Mouse (Mus musculus) forebrain, embryonic 13.5 days (tissue): ENCODE results near the gene Trat1. TPM values are rescaled to one million over a fixed set of nuclear protein-coding genes. Genes with fewer than 3 reads are reported as not detected.

ENCODE experiments used
- ATAC-seq: fragments of 200-750 bp; cut with Nextera tagmentation; 2 replicates; pipeline ENCODE4 v1.8.0; 2017
- H3K27ac ChIP-seq: fragments of 300-500 bp; sonication (generic); 2 replicates; pipeline ENCODE4 v1.5.1; 2015; ENCODE audit warnings: inconsistent platforms, mild to moderate bottlenecking, moderate library complexity
- H3K27me3 ChIP-seq: fragments of 300-500 bp; sonication (generic); 2 replicates; pipeline ENCODE4 v1.6.1; 2015; ENCODE audit warnings: mild to moderate bottlenecking, inconsistent platforms
- H3K36me3 ChIP-seq: fragments of 300-500 bp; sonication (generic); 2 replicates; pipeline ENCODE4 v1.6.1; 2015; ENCODE audit warnings: mild to moderate bottlenecking, inconsistent platforms; ENCODE audit not compliant: poor library complexity, severe bottlenecking
- H3K4me1 ChIP-seq: fragments of 300-500 bp; sonication (generic); 2 replicates; pipeline ENCODE4 v1.6.1; 2015; ENCODE audit warnings: inconsistent platforms
- H3K4me2 ChIP-seq: fragments of 300-500 bp; sonication (generic); 2 replicates; pipeline ENCODE4 v1.6.1; 2015; ENCODE audit warnings: inconsistent platforms, mild to moderate bottlenecking, moderate library complexity
- H3K4me3 ChIP-seq: fragments of 300-500 bp; sonication (generic); 2 replicates; pipeline ENCODE4 v1.5.1; 2015; ENCODE audit warnings: mild to moderate bottlenecking, inconsistent platforms
- H3K9ac ChIP-seq: fragments of 300-500 bp; sonication (generic); 2 replicates; pipeline ENCODE4 v1.6.1; 2015; ENCODE audit warnings: mild to moderate bottlenecking, inconsistent platforms
- H3K9me3 ChIP-seq: fragments of 300-500 bp; sonication (generic); replicated peaks from 2 replicates; pipeline ENCODE4 v1.6.1; 2016; ENCODE audit warnings: inconsistent platforms
- WGBS: fragments of 180-500 bp; shearing (Covaris S2); methylation state at CpG from one replicate; pipeline ENCODE4 v1.1.7; 2015; 5-methylcytosine and 5-hydroxymethylcytosine counted together
- polyA plus RNA-seq: library from polyadenylated mRNA; unstranded; fragments of >200 nt; fragmentation: Nextera tagmentation; extraction: Ambion mirVana; gene quantifications from 2 replicates; pipeline ENCODE4 v1.2.1, GENCODE M21; 2015

The Trat1 gene
- polyA plus RNA-seq, 1 experiment from 2014 or later: not detected

DNA sequence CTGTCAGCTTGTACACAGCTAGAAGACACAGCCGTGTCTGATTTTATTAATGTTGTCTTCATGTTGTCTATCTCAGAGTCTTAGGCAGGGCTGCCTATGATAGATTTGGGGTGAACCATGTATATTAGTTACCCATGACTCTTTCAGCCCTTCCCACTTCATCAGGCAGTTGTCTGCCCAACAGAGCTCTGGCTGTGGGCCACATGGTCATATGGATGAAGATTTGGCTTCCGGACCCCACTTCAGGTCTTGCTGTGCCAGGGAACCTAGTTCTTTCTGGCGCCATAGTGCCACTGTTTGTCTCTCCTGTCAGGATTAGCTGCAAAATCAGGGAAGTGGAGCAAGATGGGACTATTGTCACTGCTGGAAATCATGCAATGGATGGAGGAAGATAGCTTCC, 69.9 kb downstream of the Trat1 start:
- WGBS: 92% methylated on average over 3 of the region's 3 CpGs
- no peak overlapping the region for H3K4me3 ChIP-seq
- H3K4me1 ChIP-seq: no peaks in the 10 kb centered on the region
- no peak overlapping the region for H3K4me2 ChIP-seq
- no peak overlapping the region for H3K27ac ChIP-seq
- H3K27me3 ChIP-seq: no peaks in the 10 kb centered on the region
- no peaks in the 10 kb centered on the region for H3K36me3 ChIP-seq
- no peak for ATAC-seq
- H3K9me3 ChIP-seq: no peaks in the 10 kb centered on the region
- no peak overlapping the region for H3K9ac ChIP-seq

Other genes with a start within 250 kb of the Trat1 start
- not detected in 2 replicates for gene Retnlb, start 44.8 kb upstream of the Trat1 start, polyA plus RNA-seq
- not detected in 2 replicates for gene Retnla, start 70.5 kb upstream of the Trat1 start, polyA plus RNA-seq
- gene Retnlg, start 100.6 kb upstream of the Trat1 start, polyA plus RNA-seq: not detected in 2 replicates
- 46.5 and 51.7 TPM in 2 replicates for gene Dzip3, start 222.1 kb upstream of the Trat1 start, polyA plus RNA-seq
- 37.1 TPM in 2 replicates for gene Cip2a, start 222.2 kb upstream of the Trat1 start, polyA plus RNA-seq